ENCODE assay signal across 9 mouse cellular contexts in the genomic region with DNA sequence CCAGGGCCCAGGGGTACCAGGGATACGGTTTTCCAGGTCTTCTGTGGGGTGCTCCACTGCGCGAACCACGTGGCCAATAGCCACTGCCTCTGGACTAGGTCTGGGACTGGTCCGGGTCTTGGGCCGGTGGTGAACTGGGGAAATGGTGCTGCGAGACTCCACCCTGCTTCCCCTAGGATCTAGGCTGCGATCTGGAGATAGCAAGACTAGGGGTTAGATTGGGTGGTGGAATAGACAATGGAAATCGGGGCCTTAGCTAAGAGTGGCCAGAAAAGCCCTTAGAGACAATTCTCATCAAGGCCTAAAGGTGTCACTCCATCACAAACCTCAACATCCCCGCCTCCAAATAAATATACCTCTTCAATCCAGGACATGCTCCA. TPM values are rescaled to one million over a fixed set of nuclear protein-coding genes. Genes with fewer than 3 reads are reported as not detected.
DNase-seq lines count a peak whose midpoint lies in the region; ATAC-seq and TF ChIP-seq lines count a peak whose summit lies in the region.
"Had no signal": no experiment of that assay in that cellular context is flagged by ENCODE, and none has a peak within 500 bp of the region (broad histone marks: within the 10 kb centered on the region; RNA-seq: fewer than 3 reads in every experiment).

No protein-coding gene starts in this region.

- H3K9me3 ChIP-seq in erythroblast, embryonic 14.5 days (ENCODE audit: control insufficient read depth, low read length), result peaks cover 5% of the 10 kb centered on the region
- no peaks in the 10 kb centered on the region for H3K9me3 ChIP-seq in E14TG2a.4 (ENCODE audit: low read length)
- H3K9me3 ChIP-seq in hindbrain, embryonic 10.5 days, result 0 out of 2 replicates have a peak, but pooled peaks cover 4% of the 10 kb centered on the region
- peaks cover 8% of the 10 kb centered on the region; the same call in 1 of the 2 replicates for H3K9me3 ChIP-seq in midbrain, embryonic 10.5 days (replicated peaks)

- no peaks in the 10 kb centered on the region for H3K36me3 ChIP-seq in erythroblast, embryonic 14.5 days (ENCODE audit: control insufficient read depth)
- H3K36me3 ChIP-seq in E14TG2a.4 (ENCODE audit: insufficient read depth, low read length), result no peaks in the 10 kb centered on the region
- H3K36me3 ChIP-seq in hindbrain, embryonic 10.5 days, result no peaks in the 10 kb centered on the region
- no peaks in the 10 kb centered on the region for H3K36me3 ChIP-seq in midbrain, embryonic 10.5 days

- no peak for ATAC-seq in erythroblast, adult 5-6 weeks (replicated peaks; ENCODE audit: low FRiP score, poor library complexity, severe bottlenecking)

- peaks cover 9% of the 10 kb centered on the region for H3K27me3 ChIP-seq in erythroblast, embryonic 14.5 days (ENCODE audit: control insufficient read depth)
- no peaks in the 10 kb centered on the region for H3K27me3 ChIP-seq in E14TG2a.4 (ENCODE audit: insufficient read depth, low read length)
- H3K27me3 ChIP-seq in hindbrain, embryonic 10.5 days (ENCODE audit: insufficient read depth, poor library complexity, severe bottlenecking), result peaks cover 14% of the 10 kb centered on the region
- H3K27me3 ChIP-seq in midbrain, embryonic 10.5 days (ENCODE audit: low read depth, poor library complexity, severe bottlenecking), result peaks cover 28% of the 10 kb centered on the region

- H3K4me3 ChIP-seq in erythroblast, embryonic 14.5 days (replicated peaks), result peak overlapping the region; percentile 45
- H3K4me3 ChIP-seq in E14TG2a.4 (replicated peaks; ENCODE audit: low read length), result peak overlapping the region; percentile 75
- H3K4me3 ChIP-seq in hindbrain, embryonic 10.5 days, result peak overlapping the region; percentile 34
- H3K4me3 ChIP-seq in midbrain, embryonic 10.5 days, result peak overlapping the region; percentile 34

- 34% methylated on average over 10 of the region's 10 CpGs for WGBS in hindbrain, embryonic 10.5 days
- WGBS in midbrain, embryonic 10.5 days, result 29% methylated on average over 10 of the region's 10 CpGs

- peak; percentile 6 for DNase-seq in hindbrain, embryonic 10.5 days (ENCODE audit: low spot score)
- no peak for DNase-seq in midbrain, embryonic 10.5 days (ENCODE audit: low spot score)
- no peak for DNase-seq in right cerebral cortex, postnatal 14 days
- no peak for DNase-seq in adrenal gland, postnatal 36 days
- DNase-seq in adrenal gland, adult 18-20 months (ENCODE audit: low spot score in 2 of 2), result no peak

- H3K4me1 ChIP-seq in erythroblast, embryonic 14.5 days (ENCODE audit: control insufficient read depth), result peaks cover 35% of the 10 kb centered on the region
- peaks cover 44% of the 10 kb centered on the region for H3K4me1 ChIP-seq in E14TG2a.4 (replicated peaks; ENCODE audit: low read depth, low read length)
- H3K4me1 ChIP-seq in hindbrain, embryonic 10.5 days (replicated peaks), result 0 out of 2 replicates have a peak, but pooled peaks cover 11% of the 10 kb centered on the region
- peaks cover 13% of the 10 kb centered on the region; the same call in 1 of the 2 replicates for H3K4me1 ChIP-seq in midbrain, embryonic 10.5 days

- no peak for TF ChIP-seq CTCF in E14TG2a.4 (conservative IDR thresholded peaks at IDR 0.05; ENCODE audit: low read length)

- H3K27ac ChIP-seq in hindbrain, embryonic 10.5 days, result 0 out of 2 replicates have a peak overlapping the region, but pooled peaks have one; percentile 40
- H3K27ac ChIP-seq in midbrain, embryonic 10.5 days (replicated peaks), result peak overlapping the region; percentile 17; the same call in 1 of the 2 replicates

RNA-seq across cellular contexts. Expression of a gene that starts 3.8 kb away (rescaled TPM):
- 0.28 and 1.5 TPM in 2 replicates for polyA plus RNA-seq in erythroblast, embryonic 14.5 days (2012)
- total RNA-seq in erythroblast, adult 5-6 weeks (2015; ENCODE audit: low replicate concordance), result 137 and 180 TPM in 2 replicates
- 26.9 and 37.0 TPM in 2 replicates for total RNA-seq in erythroblast, adult 5-6 weeks (2017; ENCODE audit: low replicate concordance)
- 40.9 and 52.0 TPM in 2 replicates for polyA plus RNA-seq in hindbrain, embryonic 10.5 days (2016; fragmentation: Nextera tagmentation; extraction: Ambion mirVana)
- polyA plus RNA-seq in midbrain, embryonic 10.5 days (2016; fragmentation: Nextera tagmentation; extraction: Ambion mirVana), result 41.4 and 42.9 TPM in 2 replicates
- total RNA-seq in adrenal gland, postnatal 36 days (2021), result 10 to 100 TPM; 73.8 to 80.2 TPM
- 10 to 100 TPM; 54.4 to 68.4 TPM for total RNA-seq in adrenal gland, adult 18-20 months (2021)

RNA-seq across cellular contexts. Expression of a gene that starts 6.1 kb away (rescaled TPM):
- not detected in 2 replicates for polyA plus RNA-seq in erythroblast, embryonic 14.5 days (2012)
- total RNA-seq in erythroblast, adult 5-6 weeks (2015; ENCODE audit: low replicate concordance), result not detected in 2 replicates
- total RNA-seq in erythroblast, adult 5-6 weeks (2017; ENCODE audit: low replicate concordance), result 0.09 TPM in 1 of 2 replicates, not detected in the other
- not detected in 2 replicates for polyA plus RNA-seq in hindbrain, embryonic 10.5 days (2016; fragmentation: Nextera tagmentation; extraction: Ambion mirVana)
- 0.10 TPM in 1 of 2 replicates, not detected in the other for polyA plus RNA-seq in midbrain, embryonic 10.5 days (2016; fragmentation: Nextera tagmentation; extraction: Ambion mirVana)
- under 1 TPM; 0.66 to 0.89 TPM for total RNA-seq in adrenal gland, postnatal 36 days (2021)
- total RNA-seq in adrenal gland, adult 18-20 months (2021), result under 1 TPM; 0.46 to 0.64 TPM
- total RNA-seq: common myeloid progenitor, adult 5-6 weeks had no signal

RNA-seq across cellular contexts. Expression of a gene that starts 17.9 kb away (rescaled TPM):
- 0.03 TPM in 2 replicates for polyA plus RNA-seq in erythroblast, embryonic 14.5 days (2012)
- 2.5 and 5.0 TPM in 2 replicates for total RNA-seq in erythroblast, adult 5-6 weeks (2015; ENCODE audit: low replicate concordance)
- 1.0 and 2.1 TPM in 2 replicates for total RNA-seq in erythroblast, adult 5-6 weeks (2017; ENCODE audit: low replicate concordance)
- 4.4 and 4.5 TPM in 2 replicates for polyA plus RNA-seq in hindbrain, embryonic 10.5 days (2016; fragmentation: Nextera tagmentation; extraction: Ambion mirVana)
- polyA plus RNA-seq in midbrain, embryonic 10.5 days (2016; fragmentation: Nextera tagmentation; extraction: Ambion mirVana), result 2.8 and 3.4 TPM in 2 replicates
- 10 to 100 TPM in 1 of 2 experiments, 1 to 10 TPM in 1; 7.7 to 11.9 TPM for total RNA-seq in adrenal gland, postnatal 36 days (2021)
- total RNA-seq in adrenal gland, adult 18-20 months (2021), result 10 to 100 TPM in 1 of 2 experiments, 1 to 10 TPM in 1; 8.8 to 11.7 TPM

RNA-seq across cellular contexts. Expression of a gene that starts 21.9 kb away (rescaled TPM):
- 0.19 and 0.22 TPM in 2 replicates for polyA plus RNA-seq in erythroblast, embryonic 14.5 days (2012)
- total RNA-seq in erythroblast, adult 5-6 weeks (2015; ENCODE audit: low replicate concordance), result 7.9 and 13.4 TPM in 2 replicates
- 9.0 and 11.3 TPM in 2 replicates for total RNA-seq in erythroblast, adult 5-6 weeks (2017; ENCODE audit: low replicate concordance)
- polyA plus RNA-seq in hindbrain, embryonic 10.5 days (2016; fragmentation: Nextera tagmentation; extraction: Ambion mirVana), result 36.0 and 42.8 TPM in 2 replicates
- 40.2 and 44.5 TPM in 2 replicates for polyA plus RNA-seq in midbrain, embryonic 10.5 days (2016; fragmentation: Nextera tagmentation; extraction: Ambion mirVana)
- total RNA-seq in adrenal gland, postnatal 36 days (2021), result 10 to 100 TPM; 49.7 to 66.9 TPM
- total RNA-seq in adrenal gland, adult 18-20 months (2021), result 10 to 100 TPM; 48.0 to 59.9 TPM

RNA-seq across cellular contexts. Expression of a gene that starts 36.7 kb away (rescaled TPM):
- polyA plus RNA-seq in erythroblast, embryonic 14.5 days (2012), result 0.04 and 0.08 TPM in 2 replicates
- 15.6 TPM in 1 of 2 replicates, not detected in the other for total RNA-seq in erythroblast, adult 5-6 weeks (2015; ENCODE audit: low replicate concordance)
- total RNA-seq in erythroblast, adult 5-6 weeks (2017; ENCODE audit: low replicate concordance), result 0.28 and 0.51 TPM in 2 replicates
- 18.5 and 26.5 TPM in 2 replicates for polyA plus RNA-seq in hindbrain, embryonic 10.5 days (2016; fragmentation: Nextera tagmentation; extraction: Ambion mirVana)
- 12.0 and 21.7 TPM in 2 replicates for polyA plus RNA-seq in midbrain, embryonic 10.5 days (2016; fragmentation: Nextera tagmentation; extraction: Ambion mirVana)
- total RNA-seq in adrenal gland, postnatal 36 days (2021), result 10 to 100 TPM; 32.8 to 48.6 TPM
- 10 to 100 TPM; 46.1 to 70.5 TPM for total RNA-seq in adrenal gland, adult 18-20 months (2021)
- total RNA-seq: common myeloid progenitor, adult 5-6 weeks had no signal
